Mouse (Mus musculus) c-Kit-negative CD71-positive TER-119-positive erythroid progenitor cells, embryonic 14.5 days (primary cell): ENCODE data around the gene Gpr37l1.

Experiments
- DNase-seq: peaks from one replicate; pipeline ENCODE4 v3.0.0-alpha.2; 2013; ENCODE audit warnings: low read depth, low spot score

Gpr37l1 gene

GRCm38 (mm10) chr1:135181880-135182623 is 14.6 kb upstream of the Gpr37l1 start:
- DNase-seq, result no peak

GRCm38 (mm10) chr1:135181275-135181674 is 13.8 kb upstream of the Gpr37l1 start:
- DNase-seq, result no peak

DNA sequence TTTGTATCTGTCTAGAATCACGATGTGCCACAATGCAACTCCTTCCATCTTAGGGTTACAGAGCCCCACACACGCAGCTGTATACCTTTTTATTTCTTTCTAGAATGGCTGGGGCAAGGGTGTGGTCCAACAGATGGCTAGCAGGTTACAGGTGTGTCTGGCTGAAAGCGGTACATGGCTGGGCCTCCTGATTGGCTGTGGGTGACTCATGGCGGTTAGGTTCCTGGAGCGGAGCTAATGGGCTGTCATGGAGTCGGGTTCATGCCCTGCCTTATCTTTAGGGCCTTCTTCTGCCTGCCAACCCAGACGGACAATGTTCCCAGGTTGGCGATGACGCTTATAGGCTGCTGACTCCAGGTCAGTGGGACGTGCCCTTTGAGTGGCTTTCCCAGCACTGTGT is 13.3 kb upstream of the Gpr37l1 start:
- no peak for DNase-seq

DNA sequence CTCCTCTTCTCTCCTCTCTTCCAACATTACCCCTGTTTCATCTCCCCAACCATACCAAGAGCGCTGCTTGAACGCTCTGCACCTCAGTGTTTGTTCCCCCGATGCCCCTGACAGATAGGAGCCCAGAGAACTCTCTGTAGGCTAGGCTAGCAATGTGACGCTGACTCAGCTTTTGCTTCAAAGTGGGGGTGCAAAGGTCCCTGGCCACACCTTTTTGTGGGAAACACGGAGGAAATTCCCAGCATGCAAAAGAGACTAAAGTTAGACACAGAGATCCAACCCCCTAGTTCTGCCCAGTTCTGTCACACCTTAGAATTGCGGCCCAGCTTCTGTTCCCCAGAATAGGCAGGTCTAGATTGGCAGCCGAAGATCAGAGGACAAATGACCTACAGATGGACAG is 11.4 kb upstream of the Gpr37l1 start:
- no peak for DNase-seq

DNA sequence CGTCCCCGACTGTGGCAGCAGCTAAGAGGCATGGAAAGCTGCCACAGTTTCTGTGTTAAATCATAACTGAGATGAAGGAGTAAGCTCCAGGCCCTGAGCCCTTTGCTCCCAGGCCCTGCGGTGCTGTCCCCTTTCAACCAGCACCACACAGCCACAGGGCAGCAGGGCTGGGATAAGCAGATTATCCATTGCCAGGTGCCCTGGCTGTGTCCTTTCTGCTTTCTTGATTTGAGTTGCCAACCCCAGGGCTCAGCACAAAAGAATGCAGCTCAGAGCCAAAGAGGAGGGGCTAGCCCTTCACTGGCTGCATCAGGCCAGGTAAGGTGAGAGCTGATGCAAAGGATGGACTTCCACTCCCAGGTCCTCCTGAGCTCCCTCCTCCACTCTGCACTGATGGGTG is 10.2 kb upstream of the Gpr37l1 start:
- DNase-seq, result no peak

- DNase-seq, result no peak
These were observed 7.7 kb upstream of the Gpr37l1 start for GRCm38 (mm10) chr1:135175176-135175575.

- DNase-seq, result no peak
These were observed 5.8 kb upstream of the Gpr37l1 start for GRCm38 (mm10) chr1:135173311-135173710.

DNA sequence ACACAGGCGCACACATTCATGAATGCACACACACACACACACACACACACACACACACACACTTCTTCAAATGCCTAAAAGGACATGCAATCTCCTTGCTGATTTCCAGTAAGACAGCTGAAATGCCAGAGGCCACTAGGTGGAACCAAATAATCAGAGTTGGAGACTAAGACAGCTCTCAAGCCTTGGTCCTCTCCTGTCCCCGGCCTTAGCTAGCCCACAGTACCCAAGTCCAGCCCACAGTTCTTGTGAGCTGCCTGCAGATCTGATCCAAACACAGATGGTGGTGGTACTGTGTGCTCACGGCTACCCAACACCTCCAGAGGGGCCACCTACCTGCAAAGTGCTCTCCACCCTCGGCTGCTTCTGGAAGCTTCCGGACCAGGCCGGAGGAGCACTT is 4.5 kb upstream of the Gpr37l1 start:
- DNase-seq, result no peak

DNA sequence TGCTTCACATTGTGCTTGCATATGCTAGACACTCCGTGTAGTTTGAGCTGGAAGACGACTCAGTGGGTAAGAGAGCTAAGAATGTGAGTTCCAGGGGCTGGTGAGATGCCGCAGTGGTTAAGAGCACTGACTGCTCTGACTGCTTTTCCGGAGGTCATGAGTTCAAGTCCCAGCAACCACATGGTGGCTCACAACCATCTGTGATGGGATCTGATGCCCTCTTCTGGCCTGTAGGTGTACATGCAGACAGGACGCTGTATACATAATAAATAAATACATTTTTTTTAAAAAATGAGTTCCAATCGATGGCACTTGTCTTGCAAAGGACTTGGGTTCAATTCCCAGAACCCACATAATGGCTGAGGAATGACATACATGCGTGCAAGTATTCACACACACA is 3.7 kb upstream of the Gpr37l1 start:
- no peak for DNase-seq

DNA sequence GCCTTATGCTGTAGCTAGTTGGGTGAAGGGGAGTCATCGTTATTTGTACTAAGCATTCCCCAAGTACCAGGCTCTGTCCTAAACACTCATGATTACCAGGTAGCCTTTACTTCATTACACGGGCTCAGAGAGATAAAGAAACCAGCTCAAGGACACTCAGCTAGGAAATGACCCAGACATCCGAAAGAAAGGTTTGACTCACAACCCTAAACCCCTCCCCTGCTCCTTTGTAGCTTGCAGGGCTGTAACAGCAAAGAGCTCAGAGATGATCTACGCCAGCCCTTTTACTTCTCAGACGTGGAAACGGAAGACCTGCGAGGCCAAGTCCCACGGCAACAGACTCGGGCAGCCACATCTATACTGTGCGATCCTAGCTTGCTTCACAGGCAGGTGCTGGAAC is 2.8 kb upstream of the Gpr37l1 start:
- DNase-seq, result no peak

DNA sequence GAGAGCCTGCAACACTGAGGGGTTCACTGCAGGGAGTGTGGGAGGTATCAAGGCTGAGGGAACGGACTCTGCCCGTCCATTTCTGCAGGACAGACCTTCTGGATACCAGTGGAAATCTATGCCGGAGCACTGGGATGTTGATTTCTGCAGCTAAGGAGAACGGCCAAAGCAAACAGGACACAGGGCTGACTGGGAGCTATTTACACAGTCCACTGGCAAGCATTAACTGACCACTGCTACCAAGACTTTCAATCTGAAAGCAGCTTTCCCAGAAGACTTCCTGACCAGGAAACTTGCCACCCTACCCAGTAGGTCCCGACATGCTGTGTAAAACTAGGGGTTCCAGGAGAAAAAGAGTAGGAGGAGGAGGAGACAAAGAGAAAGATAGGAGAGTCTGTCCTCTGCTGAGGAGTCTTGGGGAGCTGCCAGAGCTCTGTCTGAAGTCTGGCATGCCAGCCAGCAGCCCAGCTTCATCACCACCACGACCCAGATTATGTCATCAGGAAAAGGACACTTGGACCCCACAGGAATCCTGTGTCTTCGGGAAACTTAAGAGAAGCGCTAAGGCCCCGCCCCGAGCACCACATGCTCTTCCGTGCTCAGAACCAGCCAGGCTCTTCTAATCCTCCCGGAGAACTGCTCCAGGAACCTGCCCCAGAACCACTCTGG is 2.2 kb upstream of the Gpr37l1 start:
- no peak for DNase-seq

- no peak for DNase-seq
These were observed 1.1 kb upstream of the Gpr37l1 start for GRCm38 (mm10) chr1:135168453-135169200.

- DNase-seq, result no peak
These were observed 4.8 kb downstream of the Gpr37l1 start for GRCm38 (mm10) chr1:135162720-135163119.

- DNase-seq, result no peak
These were observed 7.0 kb downstream of the Gpr37l1 start for GRCm38 (mm10) chr1:135160411-135161050.

- DNase-seq, result no peak
These were observed 7.8 kb downstream of the Gpr37l1 start for GRCm38 (mm10) chr1:135159556-135160123.

GRCm38 (mm10) chr1:135159074-135159473 is 8.4 kb downstream of the Gpr37l1 start:
- DNase-seq, result no peak

- DNase-seq, result no peak
These were observed 8.8 kb downstream of the Gpr37l1 start for GRCm38 (mm10) chr1:135158633-135159032.

- DNase-seq, result no peak
These were observed 11.2 kb downstream of the Gpr37l1 start for GRCm38 (mm10) chr1:135156300-135156699.

GRCm38 (mm10) chr1:135154411-135154959 is 13.0 kb downstream of the Gpr37l1 start:
- peak; percentile 57 for DNase-seq

DNA sequence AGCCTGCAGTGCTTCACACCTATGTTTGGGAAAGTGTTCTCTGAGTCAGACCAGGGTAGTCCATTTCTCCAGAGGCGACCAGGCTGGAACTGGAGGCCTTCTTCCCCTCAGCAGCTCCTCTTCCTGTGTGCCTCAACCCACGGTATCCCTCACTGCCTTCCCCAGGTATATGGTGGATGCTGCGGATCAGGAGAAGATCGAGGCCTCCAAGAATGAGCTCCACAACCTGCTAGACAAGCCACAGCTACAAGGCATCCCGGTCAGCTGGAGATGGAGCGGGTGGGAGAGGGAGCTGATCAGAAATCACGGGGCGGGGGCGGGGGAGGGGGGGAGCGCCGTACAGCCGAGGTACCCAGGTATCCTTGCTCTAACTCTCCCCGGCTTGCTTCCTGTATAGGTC is 13.5 kb downstream of the Gpr37l1 start:
- DNase-seq, result no peak

GRCm38 (mm10) chr1:135148996-135149395 is 18.5 kb downstream of the Gpr37l1 start:
- DNase-seq, result no peak
